Mouse (Mus musculus): ENCODE data around the gene Rpap3. TPM values are rescaled to one million over a fixed set of nuclear protein-coding genes. Genes with fewer than 3 reads are reported as not detected.
"Not testable (repeated sequence)": the region's sequence is repeated elsewhere in the genome, so short reads cannot be mapped to it uniquely, and the experiment has no call there.

Rpap3 gene
- polyA plus RNA-seq, 1 experiment from 2014 or later: 24.0 TPM

- Histone ChIP-seq H3K4me2 (replicated peaks) (no peak overlapping the region), H3K9ac (no peak overlapping the region), H3K4me1 (no peaks in the 10 kb centered on the region), H3K27ac (replicated peaks) (no peak overlapping the region), H3K27me3 (no peaks in the 10 kb centered on the region), H3K4me3 (replicated peaks) (no peak overlapping the region), H3K9me3 (replicated peaks) (no peaks in the 10 kb centered on the region), H3K36me3 (peaks cover 88% of the 10 kb centered on the region)
- WGBS: 94% methylated on average over 9 of the region's 9 CpGs
- ATAC-seq (ENCODE audit: insufficient number of reproducible peaks, low FRiP score, low TSS enrichment, low read depth): no peak
These were observed 21.5 kb downstream of the Rpap3 start for GRCm38 (mm10) chr15:97684118-97684517.

DNA sequence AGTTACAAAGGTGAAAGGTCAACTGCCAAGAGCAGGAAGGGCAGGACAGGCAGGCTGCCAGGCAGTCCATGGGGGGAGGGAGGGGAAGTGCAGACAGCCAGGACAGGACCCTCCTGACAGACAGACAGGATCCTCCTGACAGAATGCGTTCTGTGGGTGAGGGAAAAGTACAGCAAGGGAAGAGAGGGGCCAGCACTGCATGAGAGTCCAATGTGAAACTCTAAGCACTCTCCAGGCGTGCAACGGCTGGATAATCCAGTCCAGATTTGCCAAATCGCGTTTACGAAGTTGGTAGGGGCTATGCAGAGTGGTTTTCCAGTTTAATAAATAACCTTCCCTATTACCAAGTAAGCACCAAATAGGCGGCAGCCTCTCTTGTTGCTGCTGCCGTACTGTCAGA is 23.6 kb downstream of the Rpap3 start:
- no peaks in the 10 kb centered on the region for H3K4me1 ChIP-seq
- H3K9me3 ChIP-seq (replicated peaks): no peaks in the 10 kb centered on the region
- no peak for ATAC-seq (ENCODE audit: insufficient number of reproducible peaks, low FRiP score, low TSS enrichment, low read depth)
- H3K4me3 ChIP-seq (replicated peaks): no peak overlapping the region
- WGBS: 65% methylated on average over 8 of the region's 8 CpGs
- peaks cover 86% of the 10 kb centered on the region for H3K36me3 ChIP-seq
- H3K27ac ChIP-seq (replicated peaks): no peak overlapping the region
- H3K27me3 ChIP-seq: no peaks in the 10 kb centered on the region
- no peak overlapping the region for H3K4me2 ChIP-seq (replicated peaks)
- no peak overlapping the region for H3K9ac ChIP-seq

DNA sequence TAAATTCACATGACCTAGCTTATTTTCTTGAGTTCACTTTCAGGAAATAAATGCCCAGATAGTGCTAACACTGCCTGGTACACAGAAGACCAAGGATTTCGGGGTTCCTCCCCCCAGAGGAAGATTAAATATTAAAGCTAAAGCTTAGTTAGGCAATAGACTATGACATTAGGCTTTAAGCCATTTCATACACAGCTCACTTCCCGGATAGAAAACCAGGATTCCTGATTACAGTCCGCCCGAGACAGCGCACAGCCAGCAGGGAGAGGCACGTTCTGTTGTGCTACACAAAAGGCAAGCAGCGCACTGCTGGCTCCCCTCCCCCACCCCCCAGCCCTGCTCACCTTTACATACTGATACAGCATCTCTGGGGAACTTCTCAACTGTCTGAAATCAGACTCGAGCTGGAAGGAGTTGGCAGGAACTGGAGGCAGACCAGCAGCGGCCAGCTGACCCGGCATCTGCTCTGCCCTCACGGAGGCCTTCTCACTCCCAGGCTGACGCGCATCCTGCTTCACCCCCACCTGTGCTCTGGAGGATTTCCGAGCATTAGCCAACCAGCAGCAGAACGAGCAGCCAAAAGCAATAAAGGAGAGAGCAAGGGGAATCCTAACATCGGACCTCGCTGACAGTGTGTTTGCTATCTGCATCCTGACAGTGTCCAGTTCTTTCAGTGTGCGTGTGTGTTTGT is 25.5 kb downstream of the Rpap3 start:
- Histone ChIP-seq H3K27me3 (no peaks in the 10 kb centered on the region), H3K36me3 (peaks cover 81% of the 10 kb centered on the region), H3K9me3 (replicated peaks) (no peaks in the 10 kb centered on the region), H3K4me2 (replicated peaks) (no peak overlapping the region), H3K27ac (replicated peaks) (no peak overlapping the region), H3K9ac (no peak overlapping the region), H3K4me1 (no peaks in the 10 kb centered on the region), H3K4me3 (replicated peaks) (no peak overlapping the region)
- no peak for ATAC-seq (ENCODE audit: insufficient number of reproducible peaks, low FRiP score, low TSS enrichment, low read depth)
- WGBS: 79% methylated on average over 18 of the region's 18 CpGs

GRCm38 (mm10) chr15:97677341-97677740 is 28.3 kb downstream of the Rpap3 start:
- no peak for ATAC-seq (ENCODE audit: insufficient number of reproducible peaks, low FRiP score, low TSS enrichment, low read depth)
- WGBS: 92% methylated on average over 3 of the region's 3 CpGs
- peaks cover 75% of the 10 kb centered on the region for H3K36me3 ChIP-seq

GRCm38 (mm10) chr15:97675927-97676326 is 29.7 kb downstream of the Rpap3 start:
- 88% methylated on average over 13 of the region's 13 CpGs for WGBS
- Histone ChIP-seq H3K4me1 (no peaks in the 10 kb centered on the region), H3K9me3 (replicated peaks) (no peaks in the 10 kb centered on the region), H3K4me3 (replicated peaks) (no peak overlapping the region), H3K36me3 (peaks cover 62% of the 10 kb centered on the region), H3K27ac (replicated peaks) (no peak overlapping the region), H3K9ac (no peak overlapping the region), H3K4me2 (replicated peaks) (no peak overlapping the region), H3K27me3 (no peaks in the 10 kb centered on the region)
- ATAC-seq (ENCODE audit: insufficient number of reproducible peaks, low FRiP score, low TSS enrichment, low read depth): no peak

More at GRCm38 (mm10) chr15:97677341-97677740, 28.3 kb downstream of the Rpap3 start:
- Histone ChIP-seq H3K4me2 (replicated peaks) (no peak overlapping the region), H3K27me3 (no peaks in the 10 kb centered on the region), H3K4me1 (no peaks in the 10 kb centered on the region), H3K9ac (no peak overlapping the region), H3K9me3 (replicated peaks) (no peaks in the 10 kb centered on the region), H3K4me3 (replicated peaks) (no peak overlapping the region), H3K27ac (replicated peaks) (no peak overlapping the region)

- H3K9me3 ChIP-seq (replicated peaks): no peaks in the 10 kb centered on the region
- H3K27ac ChIP-seq (replicated peaks): no peak overlapping the region
- WGBS: 94% methylated on average over 4 of the region's 4 CpGs
- no peak overlapping the region for H3K4me3 ChIP-seq (replicated peaks)
- no peak overlapping the region for H3K4me2 ChIP-seq (replicated peaks)
- H3K9ac ChIP-seq: no peak overlapping the region
- ATAC-seq (ENCODE audit: insufficient number of reproducible peaks, low FRiP score, low TSS enrichment, low read depth): no peak
- peaks cover 52% of the 10 kb centered on the region for H3K36me3 ChIP-seq
- no peaks in the 10 kb centered on the region for H3K27me3 ChIP-seq
- no peaks in the 10 kb centered on the region for H3K4me1 ChIP-seq
These were observed 31.2 kb downstream of the Rpap3 start for GRCm38 (mm10) chr15:97674423-97674822.

DNA sequence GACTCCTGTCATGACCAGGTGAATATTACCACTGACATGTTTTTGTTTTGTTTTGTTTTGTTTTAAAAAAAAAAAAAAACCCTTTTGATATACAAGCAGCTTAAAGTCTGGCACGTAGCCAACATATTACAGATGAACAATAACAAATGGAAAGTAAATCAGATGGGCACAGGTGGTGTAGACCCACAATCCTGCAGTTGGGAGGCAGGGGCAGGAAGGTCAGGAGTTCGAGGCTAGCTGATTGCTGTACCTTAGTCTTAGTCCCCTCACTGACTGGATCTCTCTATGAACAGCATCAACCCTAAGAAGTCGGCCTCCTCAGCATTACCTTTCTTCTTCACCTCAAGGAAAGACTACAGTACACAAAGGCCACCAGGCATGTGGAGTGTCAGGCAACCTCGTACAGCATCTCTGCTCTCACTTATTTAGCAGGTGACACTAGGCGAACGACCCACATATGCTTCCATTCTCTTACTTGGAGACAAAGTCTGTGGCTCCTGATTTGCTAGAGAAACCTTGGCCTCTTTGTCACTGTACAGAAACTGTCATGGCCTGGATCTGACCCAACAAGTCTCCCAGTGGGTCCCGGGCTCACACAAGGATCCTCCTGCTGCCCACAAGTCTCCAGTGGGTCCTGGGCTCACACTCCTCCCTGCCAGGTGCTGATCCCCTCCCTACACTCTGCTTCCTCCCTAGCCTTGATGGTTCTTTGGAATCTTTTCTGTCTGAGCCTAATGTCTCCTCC is 32.2 kb downstream of the Rpap3 start:
- no peak overlapping the region for H3K4me3 ChIP-seq (replicated peaks)
- no peaks in the 10 kb centered on the region for H3K27me3 ChIP-seq
- H3K27ac ChIP-seq (replicated peaks): no peak overlapping the region
- peaks cover 49% of the 10 kb centered on the region for H3K36me3 ChIP-seq
- no peak overlapping the region for H3K9ac ChIP-seq
- 90% methylated on average over 7 of the region's 7 CpGs for WGBS
- H3K4me2 ChIP-seq (replicated peaks): no peak overlapping the region
- H3K9me3 ChIP-seq (replicated peaks): no peaks in the 10 kb centered on the region
- H3K4me1 ChIP-seq: no peaks in the 10 kb centered on the region
- no peak for ATAC-seq (ENCODE audit: insufficient number of reproducible peaks, low FRiP score, low TSS enrichment, low read depth)

DNA sequence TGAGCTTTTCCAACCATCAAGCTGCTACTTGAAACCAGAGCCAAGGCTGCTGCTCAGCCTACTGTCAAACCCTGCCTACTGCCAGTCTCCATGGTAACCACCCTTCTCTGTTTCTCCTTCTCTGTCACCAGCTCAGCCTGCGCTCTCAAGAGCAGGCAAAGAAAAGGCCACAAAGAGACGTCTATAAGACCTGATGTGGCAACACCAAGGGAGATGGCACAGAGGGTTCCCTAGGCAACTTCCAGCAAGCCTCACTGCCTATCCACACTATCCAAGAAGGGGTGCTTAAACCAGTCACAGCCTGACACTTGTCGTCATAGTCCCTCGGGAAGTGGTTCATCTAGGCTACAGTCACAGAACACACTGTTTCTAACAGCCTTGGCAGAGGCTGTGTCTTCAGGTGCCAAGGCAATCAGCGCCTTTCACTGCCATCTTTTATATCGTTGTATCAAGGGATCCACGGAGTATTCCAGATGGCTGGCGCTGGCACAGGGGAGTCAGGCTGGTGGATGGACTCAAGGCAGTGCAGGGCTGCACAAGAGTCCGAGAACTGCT is 33.3 kb downstream of the Rpap3 start:
- peak; percentile 25; the same call in 1 of the 2 replicates for ATAC-seq (ENCODE audit: insufficient number of reproducible peaks, low FRiP score, low TSS enrichment, low read depth)
- Histone ChIP-seq H3K27me3 (no peaks in the 10 kb centered on the region), H3K9ac (no peak overlapping the region), H3K4me2 (replicated peaks) (no peak overlapping the region), H3K9me3 (replicated peaks) (no peaks in the 10 kb centered on the region), H3K4me3 (replicated peaks) (no peak overlapping the region), H3K36me3 (peaks cover 37% of the 10 kb centered on the region), H3K27ac (replicated peaks) (no peak overlapping the region), H3K4me1 (no peaks in the 10 kb centered on the region)
- WGBS: 74% methylated on average over 9 of the region's 9 CpGs

DNA sequence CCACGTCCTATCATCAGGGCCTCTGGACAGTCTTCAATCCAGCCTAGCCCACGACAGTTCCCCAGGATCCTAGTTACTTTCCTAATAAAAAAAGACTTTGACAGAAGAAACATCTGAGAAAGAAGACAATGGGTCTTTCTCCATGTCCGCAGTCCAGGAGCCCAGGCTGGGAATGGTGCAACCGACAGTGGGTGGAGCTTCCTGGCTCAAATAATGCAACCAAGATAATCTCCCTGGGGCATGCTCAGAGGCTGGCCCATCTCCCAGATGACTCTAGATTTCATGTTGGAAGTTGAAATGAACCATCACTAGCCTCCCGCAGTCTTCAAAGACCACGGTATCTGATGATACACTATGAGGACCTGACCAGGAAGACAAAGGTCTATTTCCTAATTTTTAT is 35.1 kb downstream of the Rpap3 start:
- H3K9ac ChIP-seq: no peak overlapping the region
- H3K4me2 ChIP-seq (replicated peaks): no peak overlapping the region
- H3K4me1 ChIP-seq: no peaks in the 10 kb centered on the region
- ATAC-seq (ENCODE audit: insufficient number of reproducible peaks, low FRiP score, low TSS enrichment, low read depth): no peak
- 73% methylated on average over 6 of the region's 6 CpGs for WGBS
- no peak overlapping the region for H3K4me3 ChIP-seq (replicated peaks)
- H3K36me3 ChIP-seq: peaks cover 23% of the 10 kb centered on the region
- H3K9me3 ChIP-seq (replicated peaks): no peaks in the 10 kb centered on the region
- H3K27ac ChIP-seq (replicated peaks): no peak overlapping the region
- H3K27me3 ChIP-seq: no peaks in the 10 kb centered on the region

- not testable (repeated sequence) for ATAC-seq (ENCODE audit: insufficient number of reproducible peaks, low FRiP score, low TSS enrichment, low read depth); H3K9me3 ChIP-seq (replicated peaks); H3K4me3 ChIP-seq (replicated peaks); H3K4me1 ChIP-seq; H3K36me3 ChIP-seq; H3K9ac ChIP-seq; H3K27me3 ChIP-seq; H3K4me2 ChIP-seq (replicated peaks); H3K27ac ChIP-seq (replicated peaks)
- 69% methylated on average over 17 of the region's 17 CpGs for WGBS
These were observed 37.3 kb downstream of the Rpap3 start for GRCm38 (mm10) chr15:97668158-97668877.

- no peak overlapping the region for H3K9ac ChIP-seq
- no peak for ATAC-seq (ENCODE audit: insufficient number of reproducible peaks, low FRiP score, low TSS enrichment, low read depth)
- 30% methylated on average over 7 of the region's 7 CpGs for WGBS
These were observed 38.2 kb downstream of the Rpap3 start for GRCm38 (mm10) chr15:97667437-97667836.

More at GRCm38 (mm10) chr15:97667437-97667836, 38.2 kb downstream of the Rpap3 start:
- Histone ChIP-seq H3K4me2 (replicated peaks) (0 out of 2 replicates have a peak overlapping the region, but pooled peaks have one; percentile 12), H3K9me3 (replicated peaks) (no peaks in the 10 kb centered on the region), H3K4me3 (replicated peaks) (no peak overlapping the region), H3K36me3 (no peaks in the 10 kb centered on the region), H3K27me3 (no peaks in the 10 kb centered on the region), H3K4me1 (no peaks in the 10 kb centered on the region), H3K27ac (replicated peaks) (no peak overlapping the region)

All from embryonic facial prominence, embryonic 15.5 days (tissue).